Mouse (Mus musculus): ENCODE results near the gene Cplx3. TPM values are rescaled to one million over a fixed set of nuclear protein-coding genes. Genes with fewer than 3 reads are reported as not detected.

The Cplx3 gene
- polyA plus RNA-seq, 1 experiment = not detected

DNA sequence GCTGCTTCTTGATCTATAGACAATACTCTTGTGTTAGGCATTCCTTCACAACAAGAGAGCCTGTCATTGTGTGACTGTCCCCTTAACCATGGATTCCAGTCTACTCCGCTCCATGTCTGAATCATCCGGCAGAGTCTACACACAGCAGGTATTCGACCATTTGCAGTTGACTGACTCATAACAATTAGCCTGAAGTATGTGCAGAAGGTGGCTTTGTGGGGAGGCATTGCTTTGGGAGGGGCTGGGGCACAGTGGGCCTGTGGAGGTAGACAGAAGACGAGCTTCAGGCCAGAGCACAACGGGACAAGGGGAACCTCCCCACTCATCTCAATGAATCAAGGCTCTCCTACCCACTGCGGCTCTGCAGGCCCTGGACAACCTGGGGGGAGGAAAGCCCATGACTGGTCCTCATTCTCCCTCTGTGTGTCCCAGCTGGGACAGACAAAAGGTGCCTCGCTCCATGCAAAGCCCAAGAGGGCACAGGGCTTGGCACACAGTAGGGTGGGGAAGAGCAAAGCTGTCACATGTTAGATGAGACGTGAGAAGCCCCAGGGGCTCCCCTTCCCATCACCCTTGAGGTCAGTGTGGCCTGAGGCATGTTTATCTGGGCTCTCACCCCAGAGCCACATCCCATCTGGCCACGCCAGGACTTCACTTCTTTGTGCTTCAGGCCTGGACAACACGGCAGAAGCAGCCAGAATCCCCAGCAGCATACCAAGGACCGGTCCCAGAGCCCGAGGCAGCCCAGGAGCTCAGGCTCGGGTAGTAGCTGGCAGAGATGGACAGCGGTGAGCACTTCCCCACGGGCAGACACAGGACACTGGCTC, 19.8 kb upstream of the Cplx3 start:
- H3K27me3 ChIP-seq (ENCODE audit: control insufficient read depth, insufficient read depth, low read length) = no peaks in the 10 kb centered on the region
- peaks cover 14% of the 10 kb centered on the region for H3K4me1 ChIP-seq (ENCODE audit: control insufficient read depth, insufficient read depth, insufficient read length, low read length)
- no peak overlapping the region for H3K4me3 ChIP-seq (ENCODE audit: low read depth, low read length)
- H3K27ac ChIP-seq (ENCODE audit: insufficient read depth, low read depth, low read length) = no peak overlapping the region
- 84% methylated on average over 15 of the region's 15 CpGs for WGBS
- peaks cover 56% of the 10 kb centered on the region for H3K36me3 ChIP-seq (ENCODE audit: control insufficient read depth, insufficient read depth, low read length)
- TF ChIP-seq POLR2A (IDR thresholded peaks at IDR 0.05; ENCODE audit: low read depth, low read length) (no peak), CTCF (IDR thresholded peaks at IDR 0.05; ENCODE audit: extremely low read depth, insufficient read length, insufficient replicate concordance, low read depth, low read length) (no peak)

DNA sequence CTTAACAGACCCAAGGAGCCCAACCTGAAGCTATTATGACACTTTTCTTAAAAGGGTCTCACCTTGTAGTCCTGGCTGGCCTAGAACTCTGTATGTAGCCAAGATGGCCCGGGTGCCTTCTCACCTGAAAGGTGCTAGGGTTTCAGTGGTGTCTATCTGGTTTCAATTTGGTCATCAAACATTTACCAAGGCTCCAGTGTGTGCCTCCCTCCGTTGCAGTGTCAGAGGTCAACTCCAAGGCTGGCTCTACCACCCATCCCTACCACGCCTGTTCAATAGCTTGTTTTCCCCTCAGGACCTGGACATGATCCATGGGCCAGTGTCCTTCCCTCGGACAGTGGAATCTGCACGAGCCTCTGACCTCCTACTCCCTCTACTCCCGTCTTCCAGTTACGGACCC, 18.2 kb upstream of the Cplx3 start:
- Histone ChIP-seq H3K4me3 (ENCODE audit: low read depth, low read length) (no peak overlapping the region), H3K36me3 (ENCODE audit: control insufficient read depth, insufficient read depth, low read length) (peaks cover 41% of the 10 kb centered on the region), H3K4me1 (ENCODE audit: control insufficient read depth, insufficient read depth, insufficient read length, low read length) (peaks cover 21% of the 10 kb centered on the region), H3K27me3 (ENCODE audit: control insufficient read depth, insufficient read depth, low read length) (no peaks in the 10 kb centered on the region), H3K27ac (ENCODE audit: insufficient read depth, low read depth, low read length) (no peak overlapping the region)
- 62% methylated on average over 7 of the region's 7 CpGs for WGBS
- no peak for TF ChIP-seq POLR2A (IDR thresholded peaks at IDR 0.05; ENCODE audit: low read depth, low read length)
- no peak for TF ChIP-seq CTCF (IDR thresholded peaks at IDR 0.05; ENCODE audit: extremely low read depth, insufficient read length, insufficient replicate concordance, low read depth, low read length)

DNA sequence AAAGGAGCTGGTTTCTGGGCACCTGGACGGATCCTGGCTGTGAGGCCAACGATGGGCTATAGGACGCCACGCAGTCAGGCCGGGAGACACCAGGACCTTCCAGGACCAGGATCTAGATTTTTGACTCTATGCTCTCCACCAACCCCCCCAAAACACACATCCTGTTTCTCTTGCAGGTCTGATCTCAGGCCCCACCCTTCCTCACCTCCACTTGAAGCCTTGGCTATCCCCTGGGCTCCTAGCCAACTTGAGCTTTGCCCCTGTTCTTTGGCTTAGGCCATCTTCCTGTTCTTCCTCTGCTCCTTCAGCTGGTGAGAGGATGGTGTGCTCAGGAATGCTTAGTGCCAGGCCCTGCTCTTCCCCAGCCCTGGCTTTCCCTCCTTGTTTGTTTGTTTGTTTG, 14.6 kb upstream of the Cplx3 start, which contains the start of gene Lman1l:
Gene Lman1l, minus strand, starts transcription at position 101 of the 400 bp plus-strand sequence.
- Histone ChIP-seq H3K36me3 (ENCODE audit: control insufficient read depth, insufficient read depth, low read length) (peaks cover 7% of the 10 kb centered on the region; the same call in 1 of the 2 replicates), H3K4me1 (ENCODE audit: control insufficient read depth, insufficient read depth, insufficient read length, low read length) (peaks cover 21% of the 10 kb centered on the region), H3K4me3 (ENCODE audit: low read depth, low read length) (no peak within 1 kb of the TSS), H3K27ac (ENCODE audit: insufficient read depth, low read depth, low read length) (no peak within 1 kb of the TSS), H3K27me3 (ENCODE audit: control insufficient read depth, insufficient read depth, low read length) (no peaks in the 10 kb centered on the region)
- WGBS = 76% methylated on average over 5 of the region's 5 CpGs
- TF ChIP-seq POLR2A (IDR thresholded peaks at IDR 0.05; ENCODE audit: low read depth, low read length) (no peak), CTCF (IDR thresholded peaks at IDR 0.05; ENCODE audit: extremely low read depth, insufficient read length, insufficient replicate concordance, low read depth, low read length) (no peak)

DNA sequence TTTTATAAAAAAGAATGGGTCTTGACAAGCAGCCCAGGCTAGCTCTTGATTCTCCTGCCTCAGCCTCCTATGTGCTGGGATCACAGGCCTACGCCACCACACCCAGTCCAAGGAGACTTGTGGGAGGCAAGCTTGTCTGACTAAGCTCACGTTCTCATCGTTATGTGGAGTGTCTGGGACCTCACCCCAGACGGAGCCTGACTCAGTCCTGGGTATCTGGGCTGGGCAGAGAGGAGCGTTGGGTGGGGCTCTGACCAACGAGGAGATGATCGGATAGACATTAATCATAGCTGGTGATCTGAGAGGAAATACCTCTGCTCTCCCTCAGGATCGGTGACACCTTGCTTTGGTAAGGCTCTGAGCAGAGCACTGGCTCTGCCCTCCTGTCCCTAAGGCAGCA, 12.8 kb upstream of the Cplx3 start:
- no peaks in the 10 kb centered on the region for H3K36me3 ChIP-seq (ENCODE audit: control insufficient read depth, insufficient read depth, low read length)
- H3K27me3 ChIP-seq (ENCODE audit: control insufficient read depth, insufficient read depth, low read length) = no peaks in the 10 kb centered on the region
- H3K4me3 ChIP-seq (ENCODE audit: low read depth, low read length) = no peak overlapping the region
- TF ChIP-seq CTCF (IDR thresholded peaks at IDR 0.05; ENCODE audit: extremely low read depth, insufficient read length, insufficient replicate concordance, low read depth, low read length) (no peak), POLR2A (IDR thresholded peaks at IDR 0.05; ENCODE audit: low read depth, low read length) (no peak)
- peaks cover 13% of the 10 kb centered on the region for H3K4me1 ChIP-seq (ENCODE audit: control insufficient read depth, insufficient read depth, insufficient read length, low read length)
- WGBS = 35% methylated on average over 8 of the region's 8 CpGs
- no peak overlapping the region for H3K27ac ChIP-seq (ENCODE audit: insufficient read depth, low read depth, low read length)

DNA sequence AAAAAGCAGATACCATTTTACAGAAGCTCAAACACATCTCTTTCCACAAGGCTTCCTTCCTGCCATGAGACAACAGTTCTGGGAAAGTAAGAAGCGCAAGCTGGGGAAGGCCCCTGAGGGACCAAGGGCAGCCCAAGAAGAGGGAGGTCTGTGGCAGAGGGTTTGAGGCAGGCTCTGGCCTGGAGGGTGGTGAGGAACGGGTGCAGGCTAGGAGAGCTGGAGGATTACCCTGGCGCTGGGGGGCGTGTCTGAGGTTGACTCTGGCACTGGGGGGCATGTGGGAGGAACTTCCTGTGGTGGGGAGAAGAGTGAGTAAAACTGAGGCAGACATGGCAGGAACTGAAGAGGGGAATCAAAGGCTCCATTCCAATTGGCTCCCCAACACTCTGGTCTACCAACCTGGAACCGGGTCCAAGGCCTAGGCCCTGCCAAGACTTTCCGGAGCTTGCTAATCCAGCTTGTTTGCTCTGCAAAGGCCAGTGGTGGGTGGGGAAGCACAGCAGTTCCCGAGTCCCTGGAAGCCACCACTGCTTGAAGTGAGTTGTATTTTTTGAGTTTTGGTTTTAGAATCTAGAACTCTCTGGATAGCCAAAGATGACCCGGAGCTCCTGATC, 11.6 kb upstream of the Cplx3 start:
- Histone ChIP-seq H3K27ac (ENCODE audit: insufficient read depth, low read depth, low read length) (no peak overlapping the region), H3K36me3 (ENCODE audit: control insufficient read depth, insufficient read depth, low read length) (no peaks in the 10 kb centered on the region), H3K4me3 (ENCODE audit: low read depth, low read length) (no peak overlapping the region), H3K27me3 (ENCODE audit: control insufficient read depth, insufficient read depth, low read length) (no peaks in the 10 kb centered on the region), H3K4me1 (ENCODE audit: control insufficient read depth, insufficient read depth, insufficient read length, low read length) (peaks cover 9% of the 10 kb centered on the region; the same call in 1 of the 2 replicates)
- no peak for TF ChIP-seq POLR2A (IDR thresholded peaks at IDR 0.05; ENCODE audit: low read depth, low read length)
- TF ChIP-seq CTCF (IDR thresholded peaks at IDR 0.05; ENCODE audit: extremely low read depth, insufficient read length, insufficient replicate concordance, low read depth, low read length) = no peak
- WGBS = 62% methylated on average over 8 of the region's 8 CpGs

DNA sequence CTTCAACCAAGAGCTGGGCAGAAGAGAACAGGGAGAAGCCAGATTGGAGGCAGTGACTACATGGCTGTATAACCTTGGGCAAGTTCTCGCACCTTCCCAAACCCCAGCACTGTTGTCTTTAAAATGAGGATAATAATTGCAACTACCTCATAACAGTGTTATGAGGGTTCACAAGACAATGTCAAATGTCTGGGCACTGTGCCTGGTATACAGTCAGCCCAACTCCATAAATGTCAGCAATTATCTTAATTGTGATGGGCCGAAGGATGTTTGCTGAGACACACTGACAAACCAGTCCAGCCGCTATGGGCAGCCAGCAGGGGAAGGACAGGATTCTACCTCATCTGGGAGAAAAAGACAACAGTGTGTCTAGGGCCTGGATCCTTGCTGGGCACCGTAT, 8.7 kb upstream of the Cplx3 start:
- H3K27ac ChIP-seq (ENCODE audit: insufficient read depth, low read depth, low read length) = no peak overlapping the region
- no peaks in the 10 kb centered on the region for H3K27me3 ChIP-seq (ENCODE audit: control insufficient read depth, insufficient read depth, low read length)
- no peaks in the 10 kb centered on the region for H3K4me1 ChIP-seq (ENCODE audit: control insufficient read depth, insufficient read depth, insufficient read length, low read length)
- no peak overlapping the region for H3K4me3 ChIP-seq (ENCODE audit: low read depth, low read length)
- H3K36me3 ChIP-seq (ENCODE audit: control insufficient read depth, insufficient read depth, low read length) = no peaks in the 10 kb centered on the region
- TF ChIP-seq CTCF (IDR thresholded peaks at IDR 0.05; ENCODE audit: extremely low read depth, insufficient read length, insufficient replicate concordance, low read depth, low read length) (no peak), POLR2A (IDR thresholded peaks at IDR 0.05; ENCODE audit: low read depth, low read length) (no peak)
- 49% methylated on average over 4 of the region's 4 CpGs for WGBS

DNA sequence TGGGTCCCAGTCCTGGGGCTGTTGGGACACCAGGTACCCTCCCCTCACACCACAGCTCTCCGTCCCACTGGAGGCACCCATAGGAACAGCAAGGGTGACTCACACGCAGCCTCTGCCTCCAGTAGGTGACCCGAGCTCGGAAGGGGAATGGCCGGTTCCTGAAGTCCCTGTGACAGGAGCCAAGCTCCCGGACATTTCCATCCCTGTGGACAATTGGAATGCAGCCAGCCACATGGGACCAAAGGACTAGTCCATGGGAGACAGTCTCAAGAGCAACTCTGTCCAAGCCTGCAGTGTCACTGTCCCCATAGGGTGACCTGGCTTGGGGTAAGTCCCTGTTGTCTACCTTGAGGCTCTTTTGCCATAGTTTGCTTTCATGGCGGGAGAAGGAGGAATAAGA, 7.9 kb upstream of the Cplx3 start:
- 70% methylated on average over 7 of the region's 7 CpGs for WGBS
- no peaks in the 10 kb centered on the region for H3K27me3 ChIP-seq (ENCODE audit: control insufficient read depth, insufficient read depth, low read length)
- TF ChIP-seq POLR2A (IDR thresholded peaks at IDR 0.05; ENCODE audit: low read depth, low read length) (no peak), CTCF (IDR thresholded peaks at IDR 0.05; ENCODE audit: extremely low read depth, insufficient read length, insufficient replicate concordance, low read depth, low read length) (no peak)

More for the DNA sequence above, 7.9 kb upstream of the Cplx3 start:
- H3K4me1 ChIP-seq (ENCODE audit: control insufficient read depth, insufficient read depth, insufficient read length, low read length) = no peaks in the 10 kb centered on the region
- H3K27ac ChIP-seq (ENCODE audit: insufficient read depth, low read depth, low read length) = no peak overlapping the region
- no peaks in the 10 kb centered on the region for H3K36me3 ChIP-seq (ENCODE audit: control insufficient read depth, insufficient read depth, low read length)
- no peak overlapping the region for H3K4me3 ChIP-seq (ENCODE audit: low read depth, low read length)

Data from small intestine, adult 2 months (tissue).